Comparison of ENCODE assay signal across 12 mouse cellular contexts in genomic region chr10:8785451-8786145, GRCm38 (mm10).
A peak's percentile ranks its signal among the peaks of the same experiment; 100 is the strongest.
DNase-seq lines count a peak whose midpoint lies in the region; ATAC-seq lines count a peak whose summit lies in the region.
"Had no signal": no experiment of that assay in that cellular context is flagged by ENCODE, and none has a peak within 500 bp of the region (broad histone marks: within the 10 kb centered on the region; RNA-seq: fewer than 3 reads in every experiment).

No protein-coding gene starts in this region.

- no peaks in the 10 kb centered on the region for H3K27me3 ChIP-seq in embryonic facial prominence, embryonic 10.5 days (replicated peaks; ENCODE audit: low read depth, poor library complexity, severe bottlenecking)
- H3K27me3 ChIP-seq in forebrain, embryonic 12.5 days, result no peaks in the 10 kb centered on the region
- H3K27me3 ChIP-seq: limb, embryonic 12.5 days; stomach, embryonic 15.5 days had no signal

- peaks cover 42% of the 10 kb centered on the region for H3K36me3 ChIP-seq in embryonic facial prominence, embryonic 10.5 days (replicated peaks)
- H3K36me3 ChIP-seq in forebrain, embryonic 12.5 days (replicated peaks), result no peaks in the 10 kb centered on the region

- no peak for ATAC-seq in megakaryocyte progenitor cell, adult 5-6 weeks (replicated peaks; ENCODE audit: poor library complexity)
- no peak for ATAC-seq in forebrain, embryonic 12.5 days (ENCODE audit: low FRiP score)

- WGBS in embryonic facial prominence, embryonic 10.5 days, result 37% methylated on average over 11 of the region's 11 CpGs
- 47% methylated on average over 11 of the region's 11 CpGs for WGBS in forebrain, embryonic 12.5 days

- no peaks in the 10 kb centered on the region for H3K9me3 ChIP-seq in embryonic facial prominence, embryonic 10.5 days
- H3K9me3 ChIP-seq in forebrain, embryonic 12.5 days, result no peaks in the 10 kb centered on the region
- H3K9me3 ChIP-seq: limb, embryonic 12.5 days; stomach, embryonic 15.5 days had no signal

- DNase-seq in kidney, adult 11 months, result peak; percentile 43
- no peak for DNase-seq in kidney, adult 18-20 months
- peak; percentile 63 for DNase-seq in embryo, embryonic 10 days (ENCODE audit: low spot score)
- DNase-seq in embryonic facial prominence, embryonic 10.5 days (ENCODE audit: low spot score), result peak; percentile 41
- peak; percentile 48 to 50 for DNase-seq in kidney, postnatal 36 days
- DNase-seq: cerebellum, adult 2 months; lung, postnatal 14 days; thymus, postnatal 36 days had no signal

- no peak overlapping the region for H3K4me2 ChIP-seq in forebrain, embryonic 12.5 days
- H3K4me2 ChIP-seq: limb, embryonic 12.5 days; stomach, embryonic 15.5 days had no signal

- H3K27ac ChIP-seq in embryonic facial prominence, embryonic 10.5 days (replicated peaks), result peak overlapping the region; percentile 48
- H3K27ac ChIP-seq in forebrain, embryonic 12.5 days, result no peak overlapping the region
- H3K27ac ChIP-seq: limb, embryonic 12.5 days; stomach, embryonic 15.5 days had no signal

- no peak overlapping the region for H3K9ac ChIP-seq in forebrain, embryonic 12.5 days
- H3K9ac ChIP-seq: limb, embryonic 12.5 days; stomach, embryonic 15.5 days had no signal

- H3K4me1 ChIP-seq in embryonic facial prominence, embryonic 10.5 days, result peaks cover 34% of the 10 kb centered on the region
- peaks cover 13% of the 10 kb centered on the region for H3K4me1 ChIP-seq in forebrain, embryonic 12.5 days

- H3K4me3 ChIP-seq in embryonic facial prominence, embryonic 10.5 days, result no peak overlapping the region
- H3K4me3 ChIP-seq in forebrain, embryonic 12.5 days (replicated peaks), result no peak overlapping the region
- H3K4me3 ChIP-seq: limb, embryonic 12.5 days; stomach, embryonic 15.5 days had no signal
